Comparison of ENCODE assay signal across 27 mouse cellular contexts in genomic region chr3:102340731-102341130, GRCm38 (mm10).
A peak's percentile ranks its signal among the peaks of the same experiment; 100 is the strongest.
DNase-seq lines count a peak whose midpoint lies in the region; ATAC-seq and TF ChIP-seq lines count a peak whose summit lies in the region.
"Had no signal": no experiment of that assay in that cellular context is flagged by ENCODE, and none has a peak within 500 bp of the region (broad histone marks: within the 10 kb centered on the region; RNA-seq: fewer than 3 reads in every experiment).

No protein-coding gene starts in this region.

- peak; percentile 86 for ATAC-seq in lung, embryonic 14.5 days (ENCODE audit: insufficient read depth)
- ATAC-seq in inflammation-experienced regulatory T-cells, adult 6 months = no peak
- ATAC-seq: intestine, postnatal 0 days; Patski had no signal

- 0 out of 2 replicates have a peak overlapping the region, but pooled peaks have one; percentile 0 for H3K4me2 ChIP-seq in lung, embryonic 14.5 days
- H3K4me2 ChIP-seq: heart, embryonic 11.5 days; hindbrain, embryonic 12.5 days; limb, embryonic 15.5 days; liver, embryonic 15.5 days; neural tube, embryonic 12.5 days had no signal

- DNase-seq in lung, embryonic 14.5 days = peak; percentile 82
- DNase-seq in lung, adult 2 months = no peak
- DNase-seq in embryo, embryonic 10 days (ENCODE audit: low spot score) = peak; percentile 12
- DNase-seq in embryo, embryonic 11 days = peak; percentile 37
- DNase-seq in hindlimb bud, embryonic 11.5 days (ENCODE audit: extremely low spot score, low read depth, low spot score) = peak; percentile 8
- DNase-seq in spleen, adult 18-20 months = no peak
- DNase-seq in gastrocnemius, postnatal 10 days = no peak
- DNase-seq: adrenal gland, postnatal 36 days; B cell, adult 2 months; cerebellum, adult 9-10 months; kidney, postnatal 25 days; layer of hippocampus, postnatal 36 days; midbrain, embryonic 14.5 days; retina, postnatal 1 day; right cerebral cortex, postnatal 25 days; thymus, postnatal 14 days had no signal

- H3K27me3 ChIP-seq in lung, embryonic 14.5 days (ENCODE audit: insufficient read depth, low read length) = no peaks in the 10 kb centered on the region
- H3K27me3 ChIP-seq: CH12.LX; limb, embryonic 15.5 days; liver, embryonic 15.5 days; Patski had no signal

- H3K27ac ChIP-seq in lung, embryonic 14.5 days (ENCODE audit: low read depth) = 0 out of 2 replicates have a peak overlapping the region, but pooled peaks have one; percentile 10
- H3K27ac ChIP-seq: hindbrain, embryonic 12.5 days; layer of hippocampus, adult 2 months; limb, embryonic 15.5 days; liver, embryonic 15.5 days; neural tube, embryonic 12.5 days had no signal

- H3K9me3 ChIP-seq in lung, embryonic 14.5 days (ENCODE audit: low read depth, low read length) = no peaks in the 10 kb centered on the region
- H3K9me3 ChIP-seq: G1E; hindbrain, embryonic 12.5 days; limb, embryonic 15.5 days; liver, embryonic 15.5 days; neural tube, embryonic 12.5 days had no signal

- 0 out of 2 replicates have a peak, but pooled peaks cover 4% of the 10 kb centered on the region for H3K4me1 ChIP-seq in lung, embryonic 14.5 days (ENCODE audit: insufficient read depth)
- no peaks in the 10 kb centered on the region for H3K4me1 ChIP-seq in lung, adult 2 months (ENCODE audit: control insufficient read depth, insufficient read depth, low read length)
- H3K4me1 ChIP-seq: liver, embryonic 15.5 days; neural tube, embryonic 12.5 days had no signal

- no peak overlapping the region for H3K9ac ChIP-seq in lung, embryonic 14.5 days
- H3K9ac ChIP-seq: hindbrain, embryonic 12.5 days; limb, embryonic 15.5 days; liver, embryonic 15.5 days; neural tube, embryonic 12.5 days had no signal

- WGBS in lung, embryonic 14.5 days = 19% methylated on average over 5 of the region's 5 CpGs
- 31% methylated on average over 5 of the region's 5 CpGs for WGBS in lung, adult 2 months

- no peak for TF ChIP-seq CTCF in lung, embryonic 14.5 days (IDR thresholded peaks at IDR 0.05; ENCODE audit: low read depth)
- no peak for TF ChIP-seq CTCF in lung, adult 2 months (IDR thresholded peaks at IDR 0.05; ENCODE audit: insufficient read depth, low read length)

- no peak for TF ChIP-seq POLR2A in lung, adult 2 months (IDR thresholded peaks at IDR 0.05; ENCODE audit: borderline replicate concordance, extremely low read depth, low read depth, low read length)

- no peak overlapping the region for H3K4me3 ChIP-seq in lung, embryonic 14.5 days (ENCODE audit: low read depth, low read length)
- H3K4me3 ChIP-seq in lung, adult 2 months (replicated peaks; ENCODE audit: extremely low read depth, low read depth, low read length) = no peak overlapping the region
- H3K4me3 ChIP-seq: hindbrain, embryonic 12.5 days; layer of hippocampus, adult 2 months; limb, embryonic 15.5 days; liver, embryonic 15.5 days; neural tube, embryonic 12.5 days had no signal

- no peaks in the 10 kb centered on the region for H3K36me3 ChIP-seq in lung, embryonic 14.5 days (ENCODE audit: insufficient read depth)
- H3K36me3 ChIP-seq: G1E; hindbrain, embryonic 12.5 days; limb, embryonic 15.5 days; liver, embryonic 15.5 days; neural tube, embryonic 12.5 days had no signal

Comparison
In these comparisons a context has a peak if more than half of its experiments do, and no peak if none do; other contexts are left out.
1. DNase-seq: peak in lung, embryonic 14.5 days (single experiment), embryo, embryonic 10 days (single experiment), embryo, embryonic 11 days (single experiment) and hindlimb bud, embryonic 11.5 days (single experiment); none in lung, adult 2 months (single experiment), spleen, adult 18-20 months (0 of 2) and gastrocnemius, postnatal 10 days (single experiment).